Mouse (Mus musculus) MEL (cell line): ENCODE measurements around the gene Psmg3. TPM values are rescaled to one million over a fixed set of nuclear protein-coding genes. Genes with fewer than 3 reads are reported as not detected.

ENCODE experiments used
- DNase-seq: peaks from one replicate; pipeline ENCODE4 v3.0.0; 2011; ENCODE audit warnings: low read depth, low spot score
- H3K27ac ChIP-seq: 2 replicates; pipeline ENCODE4 v1.5.1; 2012; ENCODE audit warnings: low read depth, mild to moderate bottlenecking, control low read depth, low read length, moderate library complexity; ENCODE audit not compliant: control insufficient read depth
- H3K27me3 ChIP-seq, 2 experiments: fragments of 150-350 bp in 1 of 2; sonication (generic) in 1 of 2; 2 replicates each; pipeline ENCODE4 v1.6.1; 2012; ENCODE audit warnings: low read length in 2 of 2, mild to moderate bottlenecking in 2 of 2, improper control_type of control experiment in 1 of 2, moderate library complexity in 1 of 2; ENCODE audit not compliant: insufficient read depth in 2 of 2, control insufficient read depth in 1 of 2
- H3K36me3 ChIP-seq, 2 experiments: 2 replicates each; pipeline ENCODE4 v1.6.1; 2012 to 2014; ENCODE audit warnings: low read length in 2 of 2, improper control_type of control experiment in 1 of 2, inconsistent platforms in 1 of 2, mild to moderate bottlenecking in 1 of 2; ENCODE audit not compliant: insufficient read depth in 2 of 2, control insufficient read depth in 1 of 2
- H3K4me1 ChIP-seq, 2 experiments: fragments of 150-350 bp in 1 of 2; sonication (generic) in 1 of 2; 2 replicates each; pipeline ENCODE4 v1.6.1; 2012; ENCODE audit warnings: low read length in 2 of 2, improper control_type of control experiment in 1 of 2, mild to moderate bottlenecking in 1 of 2; ENCODE audit not compliant: insufficient read depth in 2 of 2, control insufficient read depth in 1 of 2
- H3K4me3 ChIP-seq, 2 experiments: fragments of 150-350 bp in 1 of 2; sonication (generic) in 1 of 2; 2 replicates each; pipeline ENCODE4 v1.5.1; 2012; ENCODE audit warnings: low read depth in 2 of 2, low read length in 2 of 2, mild to moderate bottlenecking in 2 of 2, moderate library complexity in 2 of 2, control low read depth in 1 of 2, improper control_type of control experiment in 1 of 2; ENCODE audit not compliant: control insufficient read depth in 1 of 2, insufficient read depth in 1 of 2
- H3K79me2 ChIP-seq: 2 replicates; pipeline ENCODE4 v1.6.1; 2012; ENCODE audit warnings: mild to moderate bottlenecking, low read length, moderate library complexity; ENCODE audit not compliant: control insufficient read depth, poor library complexity, insufficient read depth
- H3K9ac ChIP-seq: 2 replicates; pipeline ENCODE4 v1.6.1; 2012; ENCODE audit warnings: low read depth, mild to moderate bottlenecking, control low read depth, low read length, moderate library complexity; ENCODE audit not compliant: control insufficient read depth, poor library complexity, severe bottlenecking
- H3K9me3 ChIP-seq: fragments of 150-350 bp; sonication (generic); replicated peaks from 2 replicates; pipeline ENCODE4 v1.6.1; 2012; ENCODE audit warnings: mild to moderate bottlenecking, low read length, improper control_type of control experiment, moderate library complexity; ENCODE audit not compliant: insufficient read depth
- CHD2 ChIP-seq: IDR thresholded peaks from 2 replicates; pipeline ENCODE4 v1.6.1; 2011; ENCODE audit warnings: low read length, improper control_type of control experiment
- CTCF ChIP-seq, 3 experiments: IDR thresholded peaks in 2 of 3; conservative IDR thresholded peaks in 1 of 3; 2 replicates each; pipeline ENCODE4 v1.5.1; 2011 to 2012; ENCODE audit warnings: low read length in 3 of 3, low read depth in 2 of 3, mild to moderate bottlenecking in 2 of 3, improper control_type of control experiment in 1 of 3, inconsistent platforms in 1 of 3, mixed read lengths in 1 of 3, moderate library complexity in 1 of 3; ENCODE audit not compliant: control insufficient read depth in 1 of 3, insufficient read depth in 1 of 3, poor library complexity in 1 of 3, severe bottlenecking in 1 of 3
- E2F4 ChIP-seq: IDR thresholded peaks from 2 replicates; pipeline ENCODE4 v1.6.1; 2011; ENCODE audit warnings: low read depth, low read length, improper control_type of control experiment, borderline replicate concordance
- ELF1 ChIP-seq: IDR thresholded peaks from 2 replicates; pipeline ENCODE4 v1.6.1; 2014; ENCODE audit warnings: low read depth, mild to moderate bottlenecking, inconsistent platforms, low read length, improper control_type of control experiment, moderate library complexity
- EP300 ChIP-seq, 2 experiments: IDR thresholded peaks; 2 replicates each; pipeline ENCODE4 v1.6.1; 2011; ENCODE audit warnings: improper control_type of control experiment in 2 of 2, low read length in 2 of 2, low read depth in 1 of 2, mild to moderate bottlenecking in 1 of 2
- ETS1 ChIP-seq: IDR thresholded peaks from 2 replicates; pipeline ENCODE4 v1.6.1; 2012; ENCODE audit warnings: low read depth, mild to moderate bottlenecking, inconsistent platforms, low read length, improper control_type of control experiment, moderate library complexity
- GABPA ChIP-seq: IDR thresholded peaks from 2 replicates; pipeline ENCODE4 v1.6.1; 2012; ENCODE audit warnings: low read depth, mild to moderate bottlenecking, inconsistent platforms, low read length, improper control_type of control experiment, moderate library complexity
- GATA1 ChIP-seq: IDR thresholded peaks from 2 replicates; pipeline ENCODE4 v1.6.1; 2011; ENCODE audit warnings: low read depth, low read length, improper control_type of control experiment
- HCFC1 ChIP-seq: IDR thresholded peaks from 2 replicates; pipeline ENCODE4 v1.6.1; 2012; ENCODE audit warnings: low read depth, mild to moderate bottlenecking, inconsistent platforms, low read length, improper control_type of control experiment, moderate library complexity
- JUND ChIP-seq: IDR thresholded peaks from 2 replicates; pipeline ENCODE4 v1.6.1; 2011; ENCODE audit warnings: low read depth, mild to moderate bottlenecking, improper control_type of control experiment, low read length
- MAFK ChIP-seq: IDR thresholded peaks from 2 replicates; pipeline ENCODE4 v1.6.1; 2011; ENCODE audit warnings: low read depth, mild to moderate bottlenecking, low read length, improper control_type of control experiment, borderline replicate concordance
- MAZ ChIP-seq: IDR thresholded peaks from 2 replicates; pipeline ENCODE4 v1.6.1; 2012; ENCODE audit warnings: low read depth, mild to moderate bottlenecking, inconsistent platforms, low read length, improper control_type of control experiment
- MEF2A ChIP-seq: IDR thresholded peaks from 2 replicates; pipeline ENCODE4 v1.6.1; 2014; ENCODE audit warnings: low read depth, mild to moderate bottlenecking, inconsistent platforms, low read length, improper control_type of control experiment; ENCODE audit not compliant: poor library complexity, insufficient replicate concordance, severe bottlenecking; ENCODE audit errors: extremely low read depth
- MXI1 ChIP-seq: IDR thresholded peaks from 2 replicates; pipeline ENCODE4 v1.6.1; 2011; ENCODE audit warnings: mild to moderate bottlenecking, low read depth, low read length, improper control_type of control experiment
- MYB ChIP-seq: IDR thresholded peaks from 2 replicates; pipeline ENCODE4 v1.6.1; 2011; ENCODE audit warnings: mild to moderate bottlenecking, low read depth, low read length, improper control_type of control experiment
- MYC ChIP-seq: IDR thresholded peaks from 2 replicates; pipeline ENCODE4 v1.6.1; 2011; ENCODE audit warnings: low read depth, mild to moderate bottlenecking, low read length, improper control_type of control experiment, moderate library complexity
- NELFE ChIP-seq: IDR thresholded peaks from 2 replicates; pipeline ENCODE4 v1.6.1; 2011; ENCODE audit warnings: low read depth, low read length, improper control_type of control experiment
- POLR2AphosphoS2 ChIP-seq: IDR thresholded peaks from 2 replicates; pipeline ENCODE4 v1.6.1; 2011; ENCODE audit warnings: low read length, improper control_type of control experiment
- POLR2AphosphoS5 ChIP-seq: IDR thresholded peaks from 2 replicates; pipeline ENCODE4 v1.6.1; 2012; ENCODE audit warnings: low read depth, borderline replicate concordance, mild to moderate bottlenecking, inconsistent platforms, low read length, moderate library complexity, mixed read lengths
- RAD21 ChIP-seq: IDR thresholded peaks from 2 replicates; pipeline ENCODE4 v1.6.1; 2011; ENCODE audit warnings: mild to moderate bottlenecking, low read depth, low read length, improper control_type of control experiment
- SIN3A ChIP-seq: IDR thresholded peaks from 2 replicates; pipeline ENCODE4 v1.6.1; 2012; ENCODE audit warnings: low read length, improper control_type of control experiment, inconsistent platforms
- SMC3 ChIP-seq: IDR thresholded peaks from 2 replicates; pipeline ENCODE4 v1.6.1; 2011; ENCODE audit warnings: low read depth, low read length, improper control_type of control experiment
- TAL1 ChIP-seq: IDR thresholded peaks from 2 replicates; pipeline ENCODE4 v1.6.1; 2012; ENCODE audit warnings: mild to moderate bottlenecking, inconsistent platforms, low read length, moderate library complexity, mixed read lengths
- TBP ChIP-seq: IDR thresholded peaks from 2 replicates; pipeline ENCODE4 v1.8.0; 2011; ENCODE audit warnings: low read depth, low read length, improper control_type of control experiment
- TCF12 ChIP-seq: IDR thresholded peaks from 2 replicates; pipeline ENCODE4 v1.6.1; 2014; ENCODE audit warnings: low read depth, mild to moderate bottlenecking, inconsistent platforms, low read length, improper control_type of control experiment, moderate library complexity
- UBTF ChIP-seq: IDR thresholded peaks from 2 replicates; pipeline ENCODE4 v1.6.1; 2012; ENCODE audit warnings: low read depth, mild to moderate bottlenecking, inconsistent platforms, low read length, improper control_type of control experiment, moderate library complexity, borderline replicate concordance; ENCODE audit not compliant: insufficient read depth
- USF1 ChIP-seq: IDR thresholded peaks from 2 replicates; pipeline ENCODE4 v1.6.1; 2014; ENCODE audit warnings: low read depth, mild to moderate bottlenecking, inconsistent platforms, low read length, improper control_type of control experiment, moderate library complexity
- USF2 ChIP-seq, 2 experiments: IDR thresholded peaks; 2 replicates each; pipeline ENCODE4 v1.6.1; 2011 to 2012; ENCODE audit warnings: improper control_type of control experiment in 2 of 2, low read length in 2 of 2, borderline replicate concordance in 1 of 2, inconsistent platforms in 1 of 2, low read depth in 1 of 2, mild to moderate bottlenecking in 1 of 2; ENCODE audit not compliant: insufficient read depth in 1 of 2
- ZC3H11A ChIP-seq: IDR thresholded peaks from 2 replicates; pipeline ENCODE4 v1.6.1; 2012; ENCODE audit warnings: low read depth, mild to moderate bottlenecking, inconsistent platforms, low read length, improper control_type of control experiment
- ZMIZ1 ChIP-seq: IDR thresholded peaks from 2 replicates; pipeline ENCODE4 v1.6.1; 2012; ENCODE audit warnings: low read depth, mild to moderate bottlenecking, inconsistent platforms, low read length, improper control_type of control experiment, moderate library complexity
- ZNF384 ChIP-seq: IDR thresholded peaks from 2 replicates; pipeline ENCODE4 v1.6.1; 2012; ENCODE audit warnings: low read depth, mild to moderate bottlenecking, inconsistent platforms, low read length, improper control_type of control experiment
- polyA plus RNA-seq, 2 experiments: library from polyadenylated mRNA; stranded (reverse) in 1 of 2; unstranded in 1 of 2; fragments of >175 nt in 1 of 2; fragments of >200 nt in 1 of 2; gene quantifications; 2 replicates each; pipeline versions ENCODE4 v1.2.1 to v1.2.4; 2012; ENCODE audit warnings: low replicate concordance in 2 of 2, low read depth in 1 of 2; ENCODE audit not compliant: insufficient read length in 2 of 2, insufficient read depth in 1 of 2, missing spikeins in 1 of 2
- total RNA-seq: library from RNA; depleted of rRNA; stranded (reverse); fragments of 300-350 nt; gene quantifications from 2 replicates; pipeline ENCODE4 v1.2.3, GENCODE M21; 2012

Psmg3 gene
- total and polyA plus RNA-seq, 3 experiments: 75.4 to 81.9 TPM; not detected in 1

- no peak for TF ChIP-seq SIN3A
- TF ChIP-seq MYB: no peak
- no peak for TF ChIP-seq ZMIZ1
- no peak for TF ChIP-seq HCFC1
- TF ChIP-seq USF1: no peak
- no peak for TF ChIP-seq MYC
- no peak for TF ChIP-seq SMC3
- no peak for TF ChIP-seq MAFK
- TF ChIP-seq TAL1: no peak
- no peak for TF ChIP-seq ZC3H11A
- no peak for TF ChIP-seq CHD2
- TF ChIP-seq ELF1: no peak
- no peak for TF ChIP-seq GATA1
- no peak for TF ChIP-seq CTCF (IDR thresholded peaks at IDR 0.05 in 2 of 3, conservative IDR thresholded peaks at IDR 0.05 in 1 of 3; ENCODE audit: control insufficient read depth in 1 of 3, insufficient read depth in 1 of 3, low read depth in 2 of 3, low read length in 3 of 3, poor library complexity in 1 of 3, severe bottlenecking in 1 of 3)
- no peak for TF ChIP-seq USF2 (IDR thresholded peaks at IDR 0.05; ENCODE audit: borderline replicate concordance in 1 of 2, insufficient read depth in 1 of 2, low read depth in 1 of 2, low read length in 2 of 2)
- TF ChIP-seq POLR2AphosphoS2: no peak
- TF ChIP-seq TBP: no peak
- TF ChIP-seq ZNF384: no peak
- TF ChIP-seq POLR2AphosphoS5: no peak
- TF ChIP-seq, all 39 proteins: peak for 0
- H3K27ac ChIP-seq: no peak overlapping the region
- H3K27me3 ChIP-seq: no peaks in the 10 kb centered on the region
- H3K4me1 ChIP-seq: peaks cover 0 to 19% of the 10 kb centered on the region in 2 experiments; a peak in 2 of 4 replicates
- no peaks in the 10 kb centered on the region for H3K9me3 ChIP-seq
- no peak for DNase-seq
- no peak overlapping the region for H3K9ac ChIP-seq
- H3K4me3 ChIP-seq: no peak overlapping the region
- H3K36me3 ChIP-seq: no peaks in the 10 kb centered on the region; a peak in 1 of 4 replicates
- no peaks in the 10 kb centered on the region for H3K79me2 ChIP-seq
These were observed 14.1 kb downstream of the Psmg3 start for GRCm38 (mm10) chr5:139812398-139813125.

- Histone ChIP-seq H3K9ac (no peak overlapping the region), H3K9me3 (no peaks in the 10 kb centered on the region), H3K27me3 (no peaks in the 10 kb centered on the region), H3K4me1 (peaks cover 0 to 17% of the 10 kb centered on the region in 2 experiments; a peak in 2 of 4 replicates), H3K79me2 (no peaks in the 10 kb centered on the region), H3K27ac (no peak overlapping the region), H3K4me3 (no peak overlapping the region), H3K36me3 (no peaks in the 10 kb centered on the region)
- no peak for DNase-seq
- TF ChIP-seq MEF2A: no peak
- no peak for TF ChIP-seq EP300 (IDR thresholded peaks at IDR 0.05; ENCODE audit: low read depth in 1 of 2, low read length in 2 of 2)
- no peak for TF ChIP-seq TCF12
- no peak for TF ChIP-seq ETS1
- TF ChIP-seq GABPA: no peak
- no peak for TF ChIP-seq NELFE
- TF ChIP-seq MAZ: no peak
- no peak for TF ChIP-seq MAFK
- no peak for TF ChIP-seq USF1
- no peak for TF ChIP-seq E2F4
- no peak for TF ChIP-seq UBTF
- TF ChIP-seq RAD21: no peak
- no peak for TF ChIP-seq POLR2AphosphoS2
- no peak for TF ChIP-seq HCFC1
- no peak for TF ChIP-seq JUND
- no peak for TF ChIP-seq MXI1
These were observed 14.8 kb downstream of the Psmg3 start for GRCm38 (mm10) chr5:139811677-139812397.
